Mouse (Mus musculus) MEL (cell line): ENCODE measurements around the gene Klhl30. TPM values are rescaled to one million over a fixed set of nuclear protein-coding genes. Genes with fewer than 3 reads are reported as not detected.

ENCODE experiments used
- DNase-seq: peaks from one replicate; pipeline ENCODE4 v3.0.0; 2011; ENCODE audit warnings: low read depth, low spot score
- H3K27ac ChIP-seq: 2 replicates; pipeline ENCODE4 v1.5.1; 2012; ENCODE audit warnings: low read depth, mild to moderate bottlenecking, control low read depth, low read length, moderate library complexity; ENCODE audit not compliant: control insufficient read depth
- H3K27me3 ChIP-seq, 2 experiments: fragments of 150-350 bp in 1 of 2; sonication (generic) in 1 of 2; 2 replicates each; pipeline ENCODE4 v1.6.1; 2012; ENCODE audit warnings: low read length in 2 of 2, mild to moderate bottlenecking in 2 of 2, improper control_type of control experiment in 1 of 2, moderate library complexity in 1 of 2; ENCODE audit not compliant: insufficient read depth in 2 of 2, control insufficient read depth in 1 of 2
- H3K36me3 ChIP-seq, 2 experiments: 2 replicates each; pipeline ENCODE4 v1.6.1; 2012 to 2014; ENCODE audit warnings: low read length in 2 of 2, improper control_type of control experiment in 1 of 2, inconsistent platforms in 1 of 2, mild to moderate bottlenecking in 1 of 2; ENCODE audit not compliant: insufficient read depth in 2 of 2, control insufficient read depth in 1 of 2
- H3K4me1 ChIP-seq, 2 experiments: fragments of 150-350 bp in 1 of 2; sonication (generic) in 1 of 2; 2 replicates each; pipeline ENCODE4 v1.6.1; 2012; ENCODE audit warnings: low read length in 2 of 2, improper control_type of control experiment in 1 of 2, mild to moderate bottlenecking in 1 of 2; ENCODE audit not compliant: insufficient read depth in 2 of 2, control insufficient read depth in 1 of 2
- H3K4me3 ChIP-seq, 2 experiments: fragments of 150-350 bp in 1 of 2; sonication (generic) in 1 of 2; 2 replicates each; pipeline ENCODE4 v1.5.1; 2012; ENCODE audit warnings: low read depth in 2 of 2, low read length in 2 of 2, mild to moderate bottlenecking in 2 of 2, moderate library complexity in 2 of 2, control low read depth in 1 of 2, improper control_type of control experiment in 1 of 2; ENCODE audit not compliant: control insufficient read depth in 1 of 2, insufficient read depth in 1 of 2
- H3K79me2 ChIP-seq: 2 replicates; pipeline ENCODE4 v1.6.1; 2012; ENCODE audit warnings: mild to moderate bottlenecking, low read length, moderate library complexity; ENCODE audit not compliant: control insufficient read depth, poor library complexity, insufficient read depth
- H3K9ac ChIP-seq: 2 replicates; pipeline ENCODE4 v1.6.1; 2012; ENCODE audit warnings: low read depth, mild to moderate bottlenecking, control low read depth, low read length, moderate library complexity; ENCODE audit not compliant: control insufficient read depth, poor library complexity, severe bottlenecking
- H3K9me3 ChIP-seq: fragments of 150-350 bp; sonication (generic); replicated peaks from 2 replicates; pipeline ENCODE4 v1.6.1; 2012; ENCODE audit warnings: mild to moderate bottlenecking, low read length, improper control_type of control experiment, moderate library complexity; ENCODE audit not compliant: insufficient read depth
- BHLHE40 ChIP-seq: IDR thresholded peaks from 2 replicates; pipeline ENCODE4 v1.6.1; 2012; ENCODE audit warnings: low read depth, mild to moderate bottlenecking, inconsistent platforms, low read length, improper control_type of control experiment, borderline replicate concordance
- CHD1 ChIP-seq: IDR thresholded peaks from 2 replicates; pipeline ENCODE4 v1.6.1; 2012; ENCODE audit warnings: low read depth, mild to moderate bottlenecking, inconsistent platforms, low read length, improper control_type of control experiment
- CTCF ChIP-seq, 3 experiments: IDR thresholded peaks in 2 of 3; conservative IDR thresholded peaks in 1 of 3; 2 replicates each; pipeline ENCODE4 v1.5.1; 2011 to 2012; ENCODE audit warnings: low read length in 3 of 3, low read depth in 2 of 3, mild to moderate bottlenecking in 2 of 3, improper control_type of control experiment in 1 of 3, inconsistent platforms in 1 of 3, mixed read lengths in 1 of 3, moderate library complexity in 1 of 3; ENCODE audit not compliant: control insufficient read depth in 1 of 3, insufficient read depth in 1 of 3, poor library complexity in 1 of 3, severe bottlenecking in 1 of 3
- ETS1 ChIP-seq: IDR thresholded peaks from 2 replicates; pipeline ENCODE4 v1.6.1; 2012; ENCODE audit warnings: low read depth, mild to moderate bottlenecking, inconsistent platforms, low read length, improper control_type of control experiment, moderate library complexity
- GATA1 ChIP-seq: IDR thresholded peaks from 2 replicates; pipeline ENCODE4 v1.6.1; 2011; ENCODE audit warnings: low read depth, low read length, improper control_type of control experiment
- HCFC1 ChIP-seq: IDR thresholded peaks from 2 replicates; pipeline ENCODE4 v1.6.1; 2012; ENCODE audit warnings: low read depth, mild to moderate bottlenecking, inconsistent platforms, low read length, improper control_type of control experiment, moderate library complexity
- JUND ChIP-seq: IDR thresholded peaks from 2 replicates; pipeline ENCODE4 v1.6.1; 2011; ENCODE audit warnings: low read depth, mild to moderate bottlenecking, improper control_type of control experiment, low read length
- KAT2A ChIP-seq: conservative IDR thresholded peaks from 2 replicates; pipeline ENCODE4 v1.6.1; 2012; ENCODE audit warnings: low read depth, low read length, improper control_type of control experiment, inconsistent platforms
- MAFK ChIP-seq: IDR thresholded peaks from 2 replicates; pipeline ENCODE4 v1.6.1; 2011; ENCODE audit warnings: low read depth, mild to moderate bottlenecking, low read length, improper control_type of control experiment, borderline replicate concordance
- MAX ChIP-seq: IDR thresholded peaks from 2 replicates; pipeline ENCODE4 v1.6.1; 2011; ENCODE audit warnings: low read length, improper control_type of control experiment
- MAZ ChIP-seq: IDR thresholded peaks from 2 replicates; pipeline ENCODE4 v1.6.1; 2012; ENCODE audit warnings: low read depth, mild to moderate bottlenecking, inconsistent platforms, low read length, improper control_type of control experiment
- NELFE ChIP-seq: IDR thresholded peaks from 2 replicates; pipeline ENCODE4 v1.6.1; 2011; ENCODE audit warnings: low read depth, low read length, improper control_type of control experiment
- POLR2A ChIP-seq, 2 experiments: IDR thresholded peaks; 2 replicates each; pipeline ENCODE4 v1.6.1; 2011 to 2012; ENCODE audit warnings: low read length in 2 of 2, mild to moderate bottlenecking in 2 of 2, control low read depth in 1 of 2, improper control_type of control experiment in 1 of 2, low read depth in 1 of 2, moderate library complexity in 1 of 2; ENCODE audit not compliant: control insufficient read depth in 1 of 2, insufficient read depth in 1 of 2, poor library complexity in 1 of 2
- RAD21 ChIP-seq: IDR thresholded peaks from 2 replicates; pipeline ENCODE4 v1.6.1; 2011; ENCODE audit warnings: mild to moderate bottlenecking, low read depth, low read length, improper control_type of control experiment
- TAL1 ChIP-seq: IDR thresholded peaks from 2 replicates; pipeline ENCODE4 v1.6.1; 2012; ENCODE audit warnings: mild to moderate bottlenecking, inconsistent platforms, low read length, moderate library complexity, mixed read lengths
- TBP ChIP-seq: IDR thresholded peaks from 2 replicates; pipeline ENCODE4 v1.8.0; 2011; ENCODE audit warnings: low read depth, low read length, improper control_type of control experiment
- TCF12 ChIP-seq: IDR thresholded peaks from 2 replicates; pipeline ENCODE4 v1.6.1; 2014; ENCODE audit warnings: low read depth, mild to moderate bottlenecking, inconsistent platforms, low read length, improper control_type of control experiment, moderate library complexity
- UBTF ChIP-seq: IDR thresholded peaks from 2 replicates; pipeline ENCODE4 v1.6.1; 2012; ENCODE audit warnings: low read depth, mild to moderate bottlenecking, inconsistent platforms, low read length, improper control_type of control experiment, moderate library complexity, borderline replicate concordance; ENCODE audit not compliant: insufficient read depth
- USF1 ChIP-seq: IDR thresholded peaks from 2 replicates; pipeline ENCODE4 v1.6.1; 2014; ENCODE audit warnings: low read depth, mild to moderate bottlenecking, inconsistent platforms, low read length, improper control_type of control experiment, moderate library complexity
- ZC3H11A ChIP-seq: IDR thresholded peaks from 2 replicates; pipeline ENCODE4 v1.6.1; 2012; ENCODE audit warnings: low read depth, mild to moderate bottlenecking, inconsistent platforms, low read length, improper control_type of control experiment
- ZMIZ1 ChIP-seq: IDR thresholded peaks from 2 replicates; pipeline ENCODE4 v1.6.1; 2012; ENCODE audit warnings: low read depth, mild to moderate bottlenecking, inconsistent platforms, low read length, improper control_type of control experiment, moderate library complexity
- ZNF384 ChIP-seq: IDR thresholded peaks from 2 replicates; pipeline ENCODE4 v1.6.1; 2012; ENCODE audit warnings: low read depth, mild to moderate bottlenecking, inconsistent platforms, low read length, improper control_type of control experiment
- polyA plus RNA-seq, 2 experiments: library from polyadenylated mRNA; stranded (reverse) in 1 of 2; unstranded in 1 of 2; fragments of >175 nt in 1 of 2; fragments of >200 nt in 1 of 2; gene quantifications; 2 replicates each; pipeline versions ENCODE4 v1.2.1 to v1.2.4; 2012; ENCODE audit warnings: low replicate concordance in 2 of 2, low read depth in 1 of 2; ENCODE audit not compliant: insufficient read length in 2 of 2, insufficient read depth in 1 of 2, missing spikeins in 1 of 2
- total RNA-seq: library from RNA; depleted of rRNA; stranded (reverse); fragments of 300-350 nt; gene quantifications from 2 replicates; pipeline ENCODE4 v1.2.3, GENCODE M21; 2012

The Klhl30 gene
- total and polyA plus RNA-seq, 3 experiments, result not detected

GRCm38 (mm10) chr1:91344001-91344400, 6.8 kb upstream of the Klhl30 start:
- no peak for TF ChIP-seq GATA1
- TF ChIP-seq CTCF (IDR thresholded peaks at IDR 0.05 in 2 of 3, conservative IDR thresholded peaks at IDR 0.05 in 1 of 3; ENCODE audit: control insufficient read depth in 1 of 3, insufficient read depth in 1 of 3, low read depth in 2 of 3, low read length in 3 of 3, poor library complexity in 1 of 3, severe bottlenecking in 1 of 3), result no peak
- TF ChIP-seq TAL1, result no peak
- no peak for TF ChIP-seq ZNF384
- TF ChIP-seq RAD21, result no peak
- TF ChIP-seq HCFC1, result no peak
- no peak for TF ChIP-seq MAZ
- no peak for TF ChIP-seq JUND
- no peak for TF ChIP-seq ETS1
- TF ChIP-seq ZMIZ1, result no peak
- no peak for TF ChIP-seq POLR2A (IDR thresholded peaks at IDR 0.05; ENCODE audit: control insufficient read depth in 1 of 2, insufficient read depth in 1 of 2, low read depth in 1 of 2, low read length in 2 of 2, poor library complexity in 1 of 2)
- no peak for TF ChIP-seq TCF12
- no peak for TF ChIP-seq MAFK
- no peak for TF ChIP-seq NELFE
- TF ChIP-seq ZC3H11A, result no peak
- no peak for TF ChIP-seq USF1
- TF ChIP-seq TBP, result no peak
- no peaks in the 10 kb centered on the region for H3K36me3 ChIP-seq
- H3K4me1 ChIP-seq, result no peaks in the 10 kb centered on the region
- no peak overlapping the region for H3K4me3 ChIP-seq
- DNase-seq, result no peak
- H3K27ac ChIP-seq, result no peak overlapping the region
- H3K9ac ChIP-seq, result no peak overlapping the region
- no peaks in the 10 kb centered on the region for H3K9me3 ChIP-seq
- H3K79me2 ChIP-seq, result no peaks in the 10 kb centered on the region
- no peaks in the 10 kb centered on the region; a peak in 1 of 4 replicates for H3K27me3 ChIP-seq

GRCm38 (mm10) chr1:91344921-91345685, 5.7 kb upstream of the Klhl30 start:
- no peaks in the 10 kb centered on the region; a peak in 1 of 4 replicates for H3K27me3 ChIP-seq
- H3K9me3 ChIP-seq, result no peaks in the 10 kb centered on the region
- H3K36me3 ChIP-seq, result no peaks in the 10 kb centered on the region
- no peaks in the 10 kb centered on the region for H3K79me2 ChIP-seq
- TF ChIP-seq CTCF (IDR thresholded peaks at IDR 0.05 in 2 of 3, conservative IDR thresholded peaks at IDR 0.05 in 1 of 3; ENCODE audit: control insufficient read depth in 1 of 3, insufficient read depth in 1 of 3, low read depth in 2 of 3, low read length in 3 of 3, poor library complexity in 1 of 3, severe bottlenecking in 1 of 3) (no peak), UBTF (no peak), CHD1 (no peak), KAT2A (no peak), BHLHE40 (no peak), USF1 (no peak), TBP (no peak), RAD21 (no peak), MAX (no peak)
- no peak overlapping the region for H3K9ac ChIP-seq
- no peaks in the 10 kb centered on the region for H3K4me1 ChIP-seq
- H3K27ac ChIP-seq, result no peak overlapping the region
- no peak overlapping the region for H3K4me3 ChIP-seq
- DNase-seq, result no peak
